Mouse (Mus musculus) heart, adult 2 months (tissue): ENCODE results near the gene Hmga2. TPM values are rescaled to one million over a fixed set of nuclear protein-coding genes. Genes with fewer than 3 reads are reported as not detected.
A peak's percentile ranks its signal among the peaks of the same experiment; 100 is the strongest.

Experiments used
- DNase-seq, 2 experiments: peaks; one replicate each; pipeline ENCODE4 v3.0.0; 2021
- H3K27ac ChIP-seq: fragments of 200-600 bp; 2 replicates; pipeline ENCODE4 v1.8.1; 2022
- H3K27me3 ChIP-seq: fragments of 200-500 bp; 2 replicates; pipeline ENCODE4 v1.6.1; 2012; ENCODE audit warnings: mild to moderate bottlenecking, low read length, inconsistent platforms, mixed read lengths; ENCODE audit not compliant: control insufficient read depth, insufficient read depth
- H3K36me3 ChIP-seq: fragments of 200-500 bp; 2 replicates; pipeline ENCODE4 v1.6.1; 2012; ENCODE audit warnings: low read length, inconsistent platforms; ENCODE audit not compliant: control insufficient read depth, insufficient read depth
- H3K4me1 ChIP-seq: fragments of 200-500 bp; 2 replicates; pipeline ENCODE4 v1.6.1; 2011; ENCODE audit warnings: low read length; ENCODE audit not compliant: control insufficient read depth, insufficient read depth
- H3K4me3 ChIP-seq: fragments of 200-600 bp; 2 replicates; pipeline ENCODE4 v1.8.1; 2022
- H3K79me2 ChIP-seq: fragments of 200-500 bp; replicated peaks from 2 replicates; pipeline ENCODE4 v1.6.1; 2012; ENCODE audit warnings: mild to moderate bottlenecking, inconsistent platforms, low read length, moderate library complexity, mixed read lengths; ENCODE audit not compliant: control insufficient read depth, insufficient read depth
- H3K9ac ChIP-seq: fragments of 200-500 bp; 2 replicates; pipeline ENCODE4 v1.6.1; 2012; ENCODE audit warnings: low read depth, mild to moderate bottlenecking, control low read depth, inconsistent platforms, low read length, mixed read lengths
- CTCF ChIP-seq: fragments of 200-600 bp; IDR thresholded peaks from 2 replicates; pipeline ENCODE4 v1.8.1; 2022; ENCODE audit warnings: antibody characterized with exemption, mild to moderate bottlenecking, moderate library complexity
- EP300 ChIP-seq: fragments of 200-500 bp; IDR thresholded peaks from 2 replicates; pipeline ENCODE4 v1.6.1; 2011; ENCODE audit warnings: low read depth, low read length, control low read depth; ENCODE audit not compliant: insufficient read depth
- POLR2A ChIP-seq: fragments of 200-500 bp; IDR thresholded peaks from 2 replicates; pipeline ENCODE4 v1.6.1; 2011; ENCODE audit warnings: mild to moderate bottlenecking, low read depth, low read length, control low read depth; ENCODE audit not compliant: insufficient read depth
- WGBS: fragments of 180-500 bp; shearing (Covaris S2); methylation state at CpG from one replicate; pipeline ENCODE4 v1.1.7; 2018; 5-methylcytosine and 5-hydroxymethylcytosine counted together
- intact Hi-C: fragments of 180-260 bp; cut with DNase I; formaldehyde crosslinking; loops from one replicate; pipeline ENCODE4 v1.15.1; 2025
- polyA plus RNA-seq: library from polyadenylated mRNA; depleted of rRNA; stranded (reverse); fragments of >200 nt; gene quantifications from 2 replicates; pipeline ENCODE4 v1.2.3, GENCODE M21; 2012
- total RNA-seq, 2 experiments: library from RNA; stranded (reverse); gene quantifications; 2 replicates each; pipeline ENCODE4 v1.2.3; 2021

Hmga2 gene
- total and polyA plus RNA-seq, 3 experiments = not detected

- Histone ChIP-seq H3K9ac (no peak overlapping the region), H3K27ac (no peak overlapping the region; the same call in 1 of the 2 replicates), H3K79me2 (no peaks in the 10 kb centered on the region), H3K4me1 (peaks cover 1% of the 10 kb centered on the region; the same call in 1 of the 2 replicates), H3K4me3 (no peak overlapping the region), H3K36me3 (no peaks in the 10 kb centered on the region), H3K27me3 (no peaks in the 10 kb centered on the region)
- DNase-seq = peak; percentile 28 to 44
- WGBS = 27% methylated on average over 10 of the region's 10 CpGs
- intact Hi-C loops = no loop called here
- 0 out of 2 replicates have a peak, but pooled peaks have one; percentile 55 for TF ChIP-seq EP300
- TF ChIP-seq POLR2A = no peak
- TF ChIP-seq CTCF = no peak
Observed at GRCm38 (mm10) chr10:120384797-120385600, 91.3 kb downstream of the Hmga2 start.

GRCm38 (mm10) chr10:120384040-120384439, 92.2 kb downstream of the Hmga2 start:
- intact Hi-C loops = no loop called here
- H3K27ac ChIP-seq = no peak overlapping the region
- H3K36me3 ChIP-seq = no peaks in the 10 kb centered on the region
- H3K4me3 ChIP-seq = no peak overlapping the region
- H3K4me1 ChIP-seq = peaks cover 1% of the 10 kb centered on the region; the same call in 1 of the 2 replicates
- no peak overlapping the region for H3K9ac ChIP-seq
- H3K79me2 ChIP-seq = no peaks in the 10 kb centered on the region
- H3K27me3 ChIP-seq = no peaks in the 10 kb centered on the region
- 57% methylated on average over 7 of the region's 7 CpGs for WGBS
- TF ChIP-seq EP300 (no peak), POLR2A (no peak), CTCF (no peak)
- DNase-seq = no peak

GRCm38 (mm10) chr10:120377795-120378194, 98.5 kb downstream of the Hmga2 start:
- Histone ChIP-seq H3K4me3 (0 out of 2 replicates have a peak overlapping the region, but pooled peaks have one; percentile 5), H3K4me1 (peaks cover 4% of the 10 kb centered on the region), H3K27me3 (no peaks in the 10 kb centered on the region), H3K36me3 (no peaks in the 10 kb centered on the region), H3K9ac (no peak overlapping the region), H3K27ac (no peak overlapping the region), H3K79me2 (no peaks in the 10 kb centered on the region)
- intact Hi-C loops = no loop called here
- 20% methylated on average over 3 of the region's 3 CpGs for WGBS
- no peak for TF ChIP-seq POLR2A
- no peak for TF ChIP-seq EP300
- TF ChIP-seq CTCF = no peak
- DNase-seq = no peak

GRCm38 (mm10) chr10:120377327-120377752, 98.9 kb downstream of the Hmga2 start:
- no peak overlapping the region for H3K9ac ChIP-seq
- DNase-seq = peak; percentile 74 to 76
- H3K27me3 ChIP-seq = no peaks in the 10 kb centered on the region
- H3K4me3 ChIP-seq = 0 out of 2 replicates have a peak overlapping the region, but pooled peaks have one; percentile 5
- 5% methylated on average over 19 of the region's 19 CpGs for WGBS
- H3K36me3 ChIP-seq = no peaks in the 10 kb centered on the region
- no peak overlapping the region for H3K27ac ChIP-seq
- peaks cover 4% of the 10 kb centered on the region for H3K4me1 ChIP-seq
- H3K79me2 ChIP-seq = no peaks in the 10 kb centered on the region
- intact Hi-C loops = no loop called here
- TF ChIP-seq CTCF = no peak
- no peak for TF ChIP-seq EP300

- intact Hi-C loops = no loop called here
- WGBS = 66% methylated on average over 14 of the region's 14 CpGs
- DNase-seq = no peak
- H3K36me3 ChIP-seq = no peaks in the 10 kb centered on the region
- H3K4me3 ChIP-seq = no peak overlapping the region
- H3K79me2 ChIP-seq = no peaks in the 10 kb centered on the region
- no peaks in the 10 kb centered on the region for H3K27me3 ChIP-seq
- no peak overlapping the region for H3K9ac ChIP-seq
- TF ChIP-seq CTCF (no peak), POLR2A (no peak), EP300 (no peak)
- peaks cover 4% of the 10 kb centered on the region for H3K4me1 ChIP-seq
- no peak overlapping the region for H3K27ac ChIP-seq
Observed at GRCm38 (mm10) chr10:120375438-120375837, 100.8 kb downstream of the Hmga2 start.

GRCm38 (mm10) chr10:120371215-120371614, 105.1 kb downstream of the Hmga2 start:
- TF ChIP-seq CTCF (no peak), EP300 (no peak), POLR2A (no peak)
- 63% methylated on average over 10 of the region's 10 CpGs for WGBS
- H3K4me1 ChIP-seq = no peaks in the 10 kb centered on the region
- H3K9ac ChIP-seq = no peak overlapping the region
- no peaks in the 10 kb centered on the region for H3K79me2 ChIP-seq
- H3K4me3 ChIP-seq = no peak overlapping the region
- intact Hi-C loops = no loop called here
- no peak overlapping the region for H3K27ac ChIP-seq
- no peaks in the 10 kb centered on the region for H3K27me3 ChIP-seq
- H3K36me3 ChIP-seq = no peaks in the 10 kb centered on the region
- DNase-seq = no peak
